Mouse (Mus musculus) adrenal gland, adult (tissue): ENCODE results near the gene Lrrk1.
A peak's percentile ranks its signal among the peaks of the same experiment; 100 is the strongest.

Experiments
- DNase-seq, 2 experiments: peaks; one replicate each; pipeline ENCODE4 v3.0.0; 2022 to 2023; ENCODE audit warnings: low spot score in 1 of 2; ENCODE audit not compliant: inconsistent age in 2 of 2

Lrrk1 gene

DNA sequence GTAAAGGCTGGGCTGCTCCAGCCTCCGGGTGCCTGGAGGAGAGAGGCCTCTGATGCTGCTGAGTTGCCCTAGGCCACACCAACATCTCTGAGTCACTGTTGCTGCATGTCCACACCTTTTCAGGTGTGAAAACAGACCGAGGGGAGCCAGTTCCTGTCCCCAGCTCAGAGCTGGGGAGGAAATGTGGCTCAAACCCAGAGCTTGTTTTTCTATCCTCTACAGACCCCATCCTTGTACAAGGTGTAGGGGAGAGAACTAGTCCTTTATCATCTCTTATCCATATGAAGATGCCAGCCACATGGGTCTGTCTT lies 159.6 kb downstream of the Lrrk1 start:
- DNase-seq = no peak

DNA sequence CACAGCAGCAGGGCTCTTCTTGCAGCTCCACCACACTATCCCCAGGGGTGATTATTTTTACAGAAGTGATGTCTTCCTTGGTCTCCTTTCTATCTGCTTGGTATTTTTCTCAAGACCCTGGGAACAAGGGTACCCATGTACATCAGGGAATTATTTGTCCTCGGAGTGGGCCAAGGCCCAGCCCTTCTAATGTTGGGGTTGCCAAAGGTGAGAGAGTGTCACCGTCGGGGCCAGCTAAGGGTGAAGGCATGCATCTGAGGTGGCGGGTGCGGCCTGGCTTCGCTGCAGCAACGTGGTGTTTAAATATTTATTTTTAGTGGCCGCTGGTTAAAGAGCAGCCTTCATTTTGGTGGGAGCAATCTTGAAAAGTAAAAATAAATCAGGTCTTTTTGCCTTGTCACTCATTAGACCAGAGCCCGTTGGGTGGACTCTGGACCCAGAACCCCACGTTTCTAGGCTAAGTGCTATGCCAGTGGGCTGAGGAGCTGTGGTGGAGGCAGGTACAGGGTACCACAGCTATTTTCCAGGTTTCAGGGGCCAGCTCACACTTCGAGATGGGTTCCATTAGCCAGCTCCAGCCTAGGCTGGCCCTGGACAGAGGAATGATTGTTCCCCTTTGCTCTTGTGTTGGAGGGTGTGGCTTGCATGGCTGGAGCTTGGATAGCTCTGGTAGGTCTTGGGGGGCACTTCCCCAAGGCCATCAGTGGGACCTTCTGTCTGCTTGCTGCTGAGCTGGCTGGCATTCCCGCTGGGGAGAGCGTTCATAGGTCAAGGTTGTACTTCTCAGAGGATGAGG lies 160.1 kb downstream of the Lrrk1 start:
- DNase-seq = peak; percentile 8 to 21

- DNase-seq = peak; percentile 1 to 15
Measured at GRCm38 (mm10) chr7:66225881-66226280, 162.3 kb downstream of the Lrrk1 start.

DNA sequence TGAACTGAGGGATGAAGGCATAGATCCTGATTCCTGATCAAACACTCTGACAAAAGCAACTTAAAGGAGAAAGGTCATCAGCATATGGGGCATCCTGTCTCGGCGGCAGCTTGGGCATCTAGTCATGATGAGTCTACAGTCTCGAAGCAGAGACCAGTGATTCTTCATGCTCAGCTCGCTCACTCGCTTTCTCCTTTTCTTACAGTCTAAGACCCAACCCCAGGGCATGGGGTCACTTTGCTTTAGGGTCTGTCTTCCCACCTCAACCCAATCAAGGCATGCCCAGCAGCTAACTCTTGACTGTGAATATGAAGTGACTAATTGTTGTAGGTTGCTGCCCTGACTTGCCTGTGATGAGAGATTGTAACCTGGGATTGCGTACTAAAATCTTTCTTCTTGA lies 163.6 kb downstream of the Lrrk1 start:
- DNase-seq = peak in 1 of 2 experiments; percentile 1

DNA sequence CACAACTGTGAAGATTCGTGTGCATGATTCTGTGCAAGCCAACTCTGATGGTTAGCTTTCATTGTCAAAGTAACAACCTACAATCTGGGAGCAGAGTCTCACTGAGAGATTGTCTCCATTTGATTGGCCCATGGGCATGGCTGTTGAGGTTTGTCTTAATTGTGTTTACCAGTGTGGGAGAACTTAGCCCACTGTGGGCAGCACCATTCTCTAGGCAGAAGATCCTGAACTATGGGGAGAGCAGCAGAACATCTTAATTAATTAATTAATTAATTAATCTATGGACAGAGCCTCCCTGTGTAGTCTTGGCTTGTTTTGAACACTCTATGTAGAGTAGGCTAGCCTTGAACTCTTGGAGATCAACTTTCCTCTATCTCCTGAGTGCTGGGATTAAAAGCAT lies 164.4 kb downstream of the Lrrk1 start:
- DNase-seq = no peak

GRCm38 (mm10) chr7:66222621-66223091 lies 165.5 kb downstream of the Lrrk1 start:
- DNase-seq = peak; percentile 3 to 17

- peak; percentile 8 to 16 for DNase-seq
Measured at GRCm38 (mm10) chr7:66219794-66220227, 168.3 kb downstream of the Lrrk1 start.

DNA sequence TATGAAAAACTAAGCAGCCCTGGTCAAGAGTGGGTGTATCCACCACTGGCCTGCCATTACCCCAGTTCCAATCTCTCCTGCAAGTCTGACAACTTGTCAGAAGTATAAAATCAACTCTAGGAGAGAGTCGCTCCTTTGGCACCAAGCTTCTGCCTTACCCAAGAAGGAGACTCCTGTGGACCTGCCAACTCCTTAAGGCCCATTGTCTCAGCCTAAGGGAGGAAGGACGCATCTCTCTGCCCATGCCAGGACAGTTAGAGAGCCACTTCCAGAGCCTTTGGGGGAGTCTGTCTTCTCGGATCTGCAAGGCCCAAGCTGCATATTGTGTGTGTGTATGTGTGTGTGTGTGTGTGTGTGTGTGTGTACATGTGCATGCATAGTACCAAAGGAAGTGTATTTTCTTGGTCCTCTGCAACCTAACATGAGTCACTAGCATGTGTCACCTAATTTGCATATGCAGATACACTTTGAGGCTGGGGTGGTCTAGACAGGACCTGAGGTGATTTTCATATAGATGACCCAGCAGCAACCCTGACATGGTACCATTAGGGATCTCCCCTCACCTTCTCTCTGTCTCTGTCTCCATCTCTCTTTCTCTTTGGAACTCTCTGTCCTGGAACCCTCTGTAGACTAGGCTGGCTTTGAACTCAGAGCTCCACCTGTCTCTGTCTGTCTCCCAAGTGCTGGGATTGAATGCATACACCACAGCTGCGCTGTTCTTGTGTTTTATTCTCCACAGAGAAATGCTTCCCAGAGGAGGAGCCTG lies 168.9 kb downstream of the Lrrk1 start:
- DNase-seq = peak; percentile 0 to 21

- DNase-seq = peak; percentile 6 to 32
Measured at GRCm38 (mm10) chr7:66218193-66219014, 169.7 kb downstream of the Lrrk1 start.

DNA sequence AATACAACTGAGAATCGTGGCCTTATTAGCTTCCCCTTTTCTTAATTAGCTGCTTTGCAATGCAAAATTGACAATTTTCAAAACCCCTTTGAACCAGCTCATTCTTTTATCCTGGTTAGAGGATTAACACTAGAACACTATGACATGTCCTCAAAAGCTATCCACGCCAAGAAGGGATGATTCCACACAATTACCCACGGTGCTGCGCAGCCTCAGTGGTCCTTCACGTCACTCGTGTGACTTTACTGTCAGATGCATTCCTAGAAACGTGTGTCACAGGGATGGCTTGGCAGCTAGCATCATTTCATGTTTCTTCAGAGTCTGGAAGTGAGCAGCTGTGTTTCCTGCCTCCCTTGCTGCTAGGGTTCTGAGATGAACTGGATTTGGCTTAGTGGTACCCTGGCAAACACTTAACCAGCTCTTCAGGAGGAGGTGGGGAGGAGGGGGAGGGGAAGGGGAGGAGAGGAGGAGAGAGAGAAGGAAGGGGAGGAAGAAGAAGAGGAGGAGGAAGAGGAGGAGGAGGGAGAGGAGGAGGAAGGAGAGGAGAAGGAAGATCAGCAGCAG lies 170.5 kb downstream of the Lrrk1 start:
- peak in 1 of 2 experiments; percentile 16 for DNase-seq

DNA sequence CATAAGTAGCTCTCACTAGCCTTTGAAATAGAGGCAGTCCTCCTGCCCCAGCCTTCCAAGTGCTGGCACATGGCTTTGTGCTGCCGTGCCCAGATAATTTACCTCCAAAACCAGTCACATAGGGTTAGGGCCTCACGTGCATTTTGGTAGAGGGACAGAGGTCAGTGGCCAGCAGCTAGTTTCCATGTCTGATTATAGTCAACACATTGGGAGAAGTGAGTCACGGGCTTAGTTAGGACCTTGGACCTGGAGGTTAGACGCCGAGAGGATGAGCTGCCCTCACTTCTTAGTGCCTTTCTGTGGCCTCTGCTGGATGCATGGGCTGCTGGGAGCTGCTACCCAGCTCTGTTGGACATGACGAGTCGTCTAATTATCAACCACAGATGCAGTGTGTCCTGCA lies 171.1 kb downstream of the Lrrk1 start:
- peak; percentile 2 to 47 for DNase-seq

GRCm38 (mm10) chr7:66215911-66216310 lies 172.2 kb downstream of the Lrrk1 start:
- DNase-seq = peak in 1 of 2 experiments; percentile 0

DNA sequence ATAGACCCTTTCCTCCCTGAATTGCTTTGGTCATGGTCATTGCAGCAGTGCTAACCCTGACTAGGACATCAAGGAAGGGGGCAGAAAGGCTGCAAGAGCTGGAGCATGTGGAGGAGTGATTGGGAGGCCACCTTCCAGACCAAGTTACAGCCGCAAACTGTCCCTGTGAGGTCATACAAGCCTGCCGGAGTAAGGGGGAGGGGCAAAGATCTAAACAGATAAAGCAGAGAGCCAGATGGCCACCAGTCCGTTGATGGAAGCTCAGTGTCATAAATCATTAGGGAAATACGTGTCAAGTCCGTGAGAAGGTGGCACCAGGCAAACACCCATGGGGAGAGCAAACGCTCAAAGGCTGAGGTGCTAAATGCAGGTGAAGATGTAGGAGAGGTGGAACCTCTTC lies 173.7 kb downstream of the Lrrk1 start:
- DNase-seq = peak in 1 of 2 experiments; percentile 15

DNA sequence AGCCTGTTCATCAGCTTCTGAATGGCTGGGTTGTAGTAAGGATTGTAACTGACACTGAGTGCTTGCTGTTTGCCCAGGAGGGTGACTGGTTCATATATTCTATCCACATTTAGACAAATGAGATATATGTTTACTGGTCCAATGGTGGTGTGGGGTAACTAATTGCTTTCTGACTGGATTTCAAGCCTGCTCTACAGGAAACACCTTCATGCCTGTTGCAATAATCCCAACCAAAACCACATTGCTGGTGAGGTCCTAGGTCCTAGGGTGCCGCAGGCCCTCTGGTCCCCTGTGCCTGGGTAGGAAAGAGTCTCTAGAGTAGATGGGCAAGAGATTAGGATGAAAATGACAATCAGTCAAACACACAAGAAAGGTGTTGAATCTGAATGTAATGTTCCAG lies 175.3 kb downstream of the Lrrk1 start:
- DNase-seq = no peak

GRCm38 (mm10) chr7:66209920-66210319 lies 178.2 kb downstream of the Lrrk1 start:
- DNase-seq = no peak

- DNase-seq = no peak
Measured at GRCm38 (mm10) chr7:66201657-66202056, 186.5 kb downstream of the Lrrk1 start.

GRCm38 (mm10) chr7:66200791-66201450 lies 187.2 kb downstream of the Lrrk1 start:
- DNase-seq = no peak

DNA sequence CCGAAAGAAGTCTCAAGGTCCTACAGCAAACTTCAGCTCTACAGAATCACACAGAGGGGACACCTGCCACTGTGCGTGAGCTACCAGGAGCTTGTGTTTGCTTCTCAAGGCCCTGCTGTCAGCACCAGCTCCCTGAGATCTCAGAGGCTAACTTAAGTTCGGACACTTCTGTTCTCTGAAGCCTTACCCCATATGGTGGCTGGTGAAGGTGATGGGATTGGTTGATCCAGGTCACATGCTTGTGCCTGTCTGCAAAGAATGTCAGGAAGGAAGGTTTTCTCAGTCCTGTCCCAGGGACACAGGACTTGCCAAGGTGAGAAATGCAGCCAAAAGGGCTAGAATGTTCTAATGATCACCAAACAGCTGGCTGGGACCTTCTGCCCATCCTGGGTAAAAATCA lies 187.8 kb downstream of the Lrrk1 start:
- DNase-seq = no peak

- DNase-seq = peak; percentile 63 to 79
Measured at GRCm38 (mm10) chr7:66199391-66199831, 188.7 kb downstream of the Lrrk1 start.

GRCm38 (mm10) chr7:66198416-66198815 lies 189.7 kb downstream of the Lrrk1 start:
- DNase-seq = no peak
